Mouse (Mus musculus): ENCODE measurements around the gene Fyb.

Gene Fyb

DNA sequence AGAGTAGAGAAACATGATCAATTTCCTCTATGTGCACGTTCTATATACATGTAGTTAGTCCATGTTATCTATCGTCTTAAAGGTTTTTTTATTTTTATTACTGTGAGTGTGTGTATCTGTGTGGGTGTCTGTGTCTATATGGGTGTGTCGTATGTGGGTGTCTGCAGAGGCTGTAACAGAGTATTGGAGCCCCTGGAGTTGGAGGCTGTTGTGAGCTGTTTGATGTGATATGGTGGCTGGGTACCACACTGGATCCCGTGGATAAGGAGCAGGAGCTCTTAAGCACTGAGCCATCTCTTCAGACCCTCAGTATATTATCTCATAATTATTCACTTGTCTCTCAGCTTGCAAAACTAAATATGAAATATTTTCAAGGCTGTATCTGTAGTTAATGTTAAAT, 135.4 kb downstream of the Fyb start:
- no peak for DNase-seq (ENCODE audit: low spot score in 2 of 2)

DNA sequence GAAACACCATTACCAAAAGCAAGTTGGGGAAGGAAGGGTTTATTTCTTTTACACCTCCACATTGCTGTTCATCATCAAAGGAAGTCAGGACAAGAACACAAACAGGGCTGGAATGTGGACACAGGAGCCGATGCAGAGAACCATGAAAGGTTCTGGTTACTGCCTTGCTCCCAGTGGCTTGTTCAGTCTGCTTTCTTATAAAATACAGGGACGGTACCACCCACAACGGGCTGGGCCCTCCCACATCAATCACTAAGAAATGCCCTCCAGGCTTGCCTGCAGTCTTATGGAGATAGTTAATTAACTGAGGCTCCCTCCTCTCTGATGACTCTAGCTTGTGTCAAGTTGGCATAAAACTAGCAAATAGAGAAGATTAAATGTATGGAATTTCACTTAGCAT, 139.3 kb downstream of the Fyb start:
- DNase-seq (ENCODE audit: low spot score in 2 of 2), result no peak

DNA sequence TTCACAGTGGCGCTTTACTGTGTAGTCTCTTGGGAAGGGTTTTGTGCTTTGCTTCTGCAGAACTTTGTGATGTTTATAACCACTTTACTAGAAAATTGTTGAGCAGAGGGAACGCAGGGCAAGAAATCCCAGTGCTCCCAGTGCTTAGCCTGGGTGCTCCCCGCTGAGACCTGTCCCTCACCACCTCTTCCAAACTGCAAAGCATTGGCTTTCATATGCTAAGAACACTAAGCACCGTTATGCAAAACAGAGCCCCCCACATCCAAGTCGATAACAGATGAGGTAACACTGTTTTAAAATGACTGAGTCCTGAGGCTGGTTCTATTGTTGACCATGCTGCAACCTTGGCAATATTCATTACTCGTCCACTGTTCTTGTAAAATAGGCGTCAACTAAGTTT, 141.3 kb downstream of the Fyb start:
- DNase-seq (ENCODE audit: low spot score in 2 of 2), result no peak

DNA sequence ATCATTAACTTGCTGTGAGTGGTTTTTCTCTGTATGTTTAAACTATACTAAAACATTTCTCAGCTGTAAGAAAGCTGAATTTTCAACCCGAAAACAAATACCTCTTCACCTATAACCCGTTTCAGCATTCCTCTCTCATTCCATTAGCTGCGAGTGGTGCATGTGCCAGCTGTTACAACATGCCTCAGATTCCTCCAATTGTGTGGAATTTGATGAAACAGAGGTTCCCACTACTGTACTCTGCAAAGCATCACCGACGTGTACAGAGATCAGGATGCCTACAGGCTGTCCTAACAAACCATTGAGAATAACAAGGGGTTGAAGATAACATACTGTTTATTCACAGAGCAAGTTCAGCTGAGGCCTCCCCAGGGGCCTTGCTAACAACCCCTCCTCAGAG, 143.4 kb downstream of the Fyb start:
- DNase-seq (ENCODE audit: low spot score in 2 of 2), result no peak

DNA sequence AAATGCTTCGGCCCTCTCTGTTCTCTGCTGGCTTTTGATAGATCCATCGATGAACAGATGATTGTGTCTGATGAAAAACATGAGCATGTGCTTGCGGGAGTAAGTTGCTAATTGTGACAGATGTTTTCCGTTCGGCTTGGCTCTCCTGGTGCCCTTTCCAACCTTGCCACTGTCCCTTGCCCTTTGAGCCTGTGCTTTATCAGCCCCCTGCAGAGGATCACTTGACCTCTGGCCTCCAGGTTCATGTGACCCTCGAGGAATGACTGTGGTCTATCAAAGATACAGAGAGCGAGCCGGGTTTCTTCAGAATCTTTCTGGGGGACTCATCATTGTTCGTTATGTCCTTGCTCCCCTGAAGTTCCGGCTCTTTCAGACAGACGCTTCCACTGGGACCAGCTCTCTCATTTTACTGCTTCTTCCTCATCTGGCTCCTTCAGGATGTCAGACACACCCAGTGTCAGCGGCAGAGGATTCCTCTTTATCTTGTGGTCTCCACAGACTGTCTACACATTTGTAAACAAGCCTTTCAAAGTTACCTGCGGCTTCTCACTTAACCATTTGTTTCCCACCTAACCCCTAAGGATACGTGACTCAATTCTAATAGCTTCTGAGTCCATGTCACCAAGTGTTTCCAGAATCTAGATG, 146.3 kb downstream of the Fyb start:
- DNase-seq (ENCODE audit: low spot score in 2 of 2), result no peak

DNA sequence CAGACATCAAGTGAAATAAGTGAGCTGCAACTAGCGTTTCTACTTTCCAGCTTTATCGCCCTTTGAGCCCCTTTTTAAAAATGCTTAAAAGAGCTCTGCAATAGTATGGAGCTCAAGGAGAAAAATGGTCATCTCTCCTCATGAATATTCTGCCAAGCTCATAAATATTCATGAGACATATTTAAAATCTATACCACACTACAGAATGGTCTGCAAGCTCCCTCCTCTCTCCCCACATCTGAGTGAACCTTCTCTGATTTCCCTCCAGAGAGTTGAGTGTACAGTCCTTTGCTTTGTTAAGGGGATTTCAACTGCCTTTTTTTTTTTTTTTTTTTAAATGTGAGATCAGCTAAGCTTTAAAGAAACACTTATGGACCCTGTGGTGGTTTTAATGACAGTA, 155.8 kb downstream of the Fyb start:
- DNase-seq (ENCODE audit: low spot score in 2 of 2), result no peak

DNA sequence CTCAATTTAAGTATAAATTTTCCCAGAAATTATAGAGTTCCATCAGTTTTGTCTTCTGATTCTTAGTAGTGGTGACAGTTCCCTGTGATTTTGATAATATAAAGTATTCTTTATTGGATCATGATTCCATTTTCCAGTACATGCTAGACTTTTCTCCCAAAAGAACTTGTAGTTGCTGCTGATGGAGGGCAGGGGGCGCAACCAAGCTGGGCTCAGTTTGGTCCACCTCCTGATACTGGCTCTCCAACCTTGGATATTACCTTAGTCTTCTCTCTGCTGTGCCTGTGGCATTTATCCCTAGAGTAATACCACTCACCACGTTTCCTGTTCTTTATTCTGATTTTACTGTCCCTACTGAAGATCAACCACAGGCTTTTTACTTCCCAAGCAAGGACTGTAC, 179.5 kb downstream of the Fyb start:
- no peak for DNase-seq (ENCODE audit: low spot score in 2 of 2)

DNA sequence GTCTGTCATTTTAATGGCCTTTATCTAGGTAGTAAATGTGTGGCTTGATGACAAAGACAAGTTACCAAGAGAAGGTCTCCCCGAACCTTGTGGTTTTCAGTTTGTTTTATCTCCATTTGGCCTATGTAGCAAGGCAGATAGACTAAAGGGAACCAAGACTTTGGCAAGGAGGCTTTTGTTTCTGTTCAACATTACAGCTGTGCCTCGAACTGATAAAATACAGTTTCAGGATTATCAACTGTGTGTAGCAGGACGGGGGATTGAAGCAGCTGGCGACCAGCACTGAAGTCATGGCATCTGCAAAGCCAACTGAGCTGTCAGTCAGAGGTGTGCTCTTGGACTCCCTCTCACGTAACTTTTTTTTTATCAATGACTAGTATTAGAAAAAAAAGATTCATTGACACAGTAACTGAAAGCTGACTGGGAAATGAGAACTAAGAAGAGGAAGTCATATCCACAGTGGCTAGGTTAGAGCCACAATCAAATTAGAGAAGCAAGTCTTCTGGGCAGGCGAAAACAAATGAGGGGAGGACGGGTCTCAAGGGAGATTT, 182.8 kb downstream of the Fyb start:
- DNase-seq (ENCODE audit: low spot score in 2 of 2), result no peak

DNA sequence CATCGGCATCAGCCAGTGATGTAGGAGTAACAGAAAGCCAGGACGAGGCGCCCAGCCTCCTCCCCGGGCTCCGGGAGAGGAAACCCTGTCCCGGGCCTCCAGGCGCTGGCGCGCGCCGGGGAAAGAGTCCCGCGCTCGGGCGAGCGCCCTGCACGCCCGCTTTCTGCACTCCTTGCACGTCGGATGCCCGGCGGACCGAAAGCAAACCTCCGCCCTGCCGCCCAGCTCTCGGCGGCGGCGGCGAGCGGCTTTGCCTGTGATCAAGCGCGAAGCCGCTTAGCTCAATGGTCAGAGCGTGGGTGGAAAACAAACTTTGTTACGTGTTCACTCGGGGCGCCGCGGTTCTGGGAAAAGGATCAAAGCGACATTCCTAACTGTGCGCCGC, 184.9 kb downstream of the Fyb start:
- DNase-seq (ENCODE audit: low spot score in 2 of 2), result peak; percentile 57 to 63

DNA sequence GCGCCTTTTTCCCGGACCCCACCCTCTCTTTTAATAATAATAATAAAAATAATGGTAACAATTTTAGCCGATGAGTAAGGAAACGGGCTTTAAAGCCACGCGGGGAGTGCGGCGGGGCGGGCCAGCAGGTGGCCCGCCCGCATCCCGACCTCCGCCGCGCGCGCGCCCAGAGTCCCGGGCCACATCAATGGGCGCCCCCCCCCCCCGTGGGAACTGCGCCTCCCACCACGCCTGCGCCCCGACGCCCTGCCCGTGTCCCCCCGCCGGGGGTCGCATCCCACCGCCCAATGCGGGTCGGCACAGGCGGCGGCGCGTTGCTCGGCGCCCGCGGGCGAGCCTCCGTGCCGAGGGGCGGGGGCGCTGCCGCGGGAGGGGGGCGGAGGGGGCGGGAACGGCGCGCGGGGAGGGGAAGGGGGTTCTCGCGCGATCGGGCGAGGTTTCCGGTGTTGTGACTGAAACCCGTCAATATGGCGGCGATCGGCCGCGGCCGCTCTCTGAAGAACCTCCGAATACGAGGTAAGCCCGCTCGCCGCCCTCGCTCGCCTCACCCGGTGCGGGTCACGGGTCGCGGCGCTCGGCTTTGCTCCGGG, 185.4 kb downstream of the Fyb start, which contains the start of gene Rictor:
Rictor (plus strand) TSS at position 444 of the 590 bp plus-strand sequence.
- peak; percentile 72 to 80 for DNase-seq (ENCODE audit: low spot score in 2 of 2)

DNA sequence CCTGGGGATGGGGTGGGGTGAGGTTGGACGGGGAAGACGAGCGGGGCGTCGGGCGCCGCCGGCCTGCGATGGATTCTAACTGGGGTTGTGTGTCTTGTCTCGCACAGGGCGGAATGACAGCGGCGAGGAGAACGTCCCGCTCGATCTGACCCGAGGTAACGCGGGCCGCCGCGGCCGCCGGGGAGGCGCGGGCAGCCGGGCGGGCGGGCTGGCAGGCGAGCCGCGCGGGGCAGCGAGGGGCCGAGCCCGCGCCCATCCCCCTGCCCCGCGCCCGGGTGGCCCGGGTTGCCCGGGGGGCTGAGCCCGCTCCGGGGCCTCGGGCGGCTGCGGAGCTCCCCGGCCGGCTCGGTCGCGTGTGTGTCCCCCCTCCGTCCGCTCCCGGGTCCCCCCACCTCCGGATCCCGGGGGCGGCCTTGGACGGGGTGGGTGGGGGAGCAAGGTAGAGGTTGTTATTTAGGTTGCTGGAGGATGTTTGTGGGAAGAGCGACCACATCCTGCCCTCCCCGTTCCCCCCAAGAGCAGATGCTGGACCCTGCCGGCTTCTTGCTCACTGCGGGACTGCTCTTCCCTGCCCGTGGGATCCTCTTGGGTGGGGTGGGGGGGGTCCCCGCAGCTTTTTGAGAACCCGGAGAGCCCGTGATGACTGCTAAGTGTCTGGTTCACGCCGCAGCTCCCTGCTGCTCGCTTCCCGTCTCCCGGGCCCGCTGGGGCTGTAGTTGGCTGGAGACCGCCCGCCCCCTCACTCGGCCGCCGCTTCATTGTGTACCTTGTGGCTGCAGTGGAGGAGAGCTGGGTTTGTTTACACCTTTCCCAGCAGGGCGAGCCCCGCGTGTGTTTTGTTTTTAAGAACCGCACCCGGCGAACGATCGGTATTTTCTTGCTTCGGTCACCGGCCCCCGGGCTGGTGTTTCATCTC, 186.1 kb downstream of the Fyb start:
- peak; percentile 15 to 16 for DNase-seq (ENCODE audit: low spot score in 2 of 2)

DNA sequence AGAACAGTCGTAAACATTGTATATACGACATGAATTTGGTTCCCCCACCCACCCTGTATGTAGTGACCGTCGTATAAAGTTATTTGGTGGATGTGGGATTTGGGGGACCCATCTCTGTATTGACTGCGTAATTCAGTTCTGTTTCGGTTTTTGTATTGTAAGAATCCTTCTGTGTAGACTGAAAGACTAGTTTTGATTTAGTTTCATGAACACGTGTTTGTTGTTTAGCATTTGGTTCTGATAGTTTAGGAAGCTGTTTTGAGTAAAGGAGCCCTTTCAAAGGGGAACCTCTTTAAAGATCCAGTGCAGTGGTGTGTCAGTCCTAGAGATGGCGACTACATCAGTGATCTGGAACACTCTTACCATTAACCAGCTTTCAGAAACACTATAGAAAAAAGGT, 187.0 kb downstream of the Fyb start:
- no peak for DNase-seq (ENCODE audit: low spot score in 2 of 2)

DNA sequence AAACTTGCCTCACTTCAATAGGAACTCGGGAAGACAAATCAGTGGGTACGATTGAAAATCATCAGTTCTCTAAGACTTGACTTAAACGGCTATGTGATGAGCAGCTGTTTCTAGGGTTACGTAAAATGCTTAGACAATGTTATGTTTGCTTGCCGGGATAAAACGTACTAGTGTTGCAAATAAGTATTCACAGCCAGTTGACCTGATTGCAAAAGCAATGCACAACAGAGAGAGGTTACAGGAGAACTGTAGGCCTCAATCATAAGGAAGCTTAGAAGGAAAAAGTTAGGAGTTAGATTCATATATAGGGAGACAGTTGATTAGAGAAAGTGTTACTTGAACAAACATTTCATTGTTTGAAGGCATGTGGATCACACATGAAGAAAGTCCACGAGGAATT, 187.7 kb downstream of the Fyb start:
- no peak for DNase-seq (ENCODE audit: low spot score in 2 of 2)

DNA sequence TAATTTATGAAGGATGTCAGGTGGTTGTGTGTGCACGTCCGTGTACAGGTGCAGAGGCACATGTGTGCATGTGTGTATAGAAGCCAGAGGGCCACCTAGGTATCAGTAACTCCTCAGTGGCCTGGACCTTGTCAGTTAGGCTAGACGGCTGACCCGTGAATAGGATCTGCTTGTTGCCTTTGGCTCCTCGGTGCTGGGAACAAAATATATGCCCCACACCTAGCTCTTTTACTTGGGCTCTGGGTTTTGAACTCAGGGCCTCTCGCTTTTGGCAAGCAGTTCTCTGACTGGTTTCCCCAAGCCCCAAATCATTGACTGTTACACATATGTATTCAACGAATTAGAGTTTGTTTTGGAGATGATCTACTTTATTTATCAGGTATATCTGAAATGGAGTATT, 188.6 kb downstream of the Fyb start:
- no peak for DNase-seq (ENCODE audit: low spot score in 2 of 2)
